Mouse (Mus musculus) lung, adult 2 months (tissue): Measurements from ENCODE around the gene Adh4. TPM values are rescaled to one million over a fixed set of nuclear protein-coding genes. Genes with fewer than 3 reads are reported as not detected.
"Not testable (repeated sequence)": the region's sequence is repeated elsewhere in the genome, so short reads cannot be mapped to it uniquely, and the experiment has no call there.

Source experiments
- DNase-seq: peaks from one replicate; pipeline ENCODE4 v3.0.0; 2022
- H3K4me1 ChIP-seq: fragments of 200-500 bp; 2 replicates; pipeline ENCODE4 v1.6.1; 2011; ENCODE audit warnings: low read length; ENCODE audit not compliant: control insufficient read depth, insufficient read depth
- H3K4me3 ChIP-seq: fragments of 200-500 bp; replicated peaks from 2 replicates; pipeline ENCODE3; 2011; ENCODE audit warnings: low read depth, mild to moderate bottlenecking, control low read depth, low read length; ENCODE audit errors: extremely low read depth
- CTCF ChIP-seq: fragments of 200-500 bp; IDR thresholded peaks from 2 replicates; pipeline ENCODE4 v1.5.1; 2011; ENCODE audit warnings: mild to moderate bottlenecking, low read length, control low read depth; ENCODE audit not compliant: insufficient read depth
- POLR2A ChIP-seq: fragments of 200-500 bp; IDR thresholded peaks from 2 replicates; pipeline ENCODE4 v1.6.1; 2011; ENCODE audit warnings: low read depth, mild to moderate bottlenecking, control low read depth, low read length, borderline replicate concordance; ENCODE audit errors: extremely low read depth
- WGBS: fragments of 180-500 bp; shearing (Covaris S2); methylation state at CpG from one replicate; pipeline ENCODE4 v1.1.7; 2018; 5-methylcytosine and 5-hydroxymethylcytosine counted together
- polyA plus RNA-seq: library from polyadenylated mRNA; depleted of rRNA; stranded (reverse); fragments of >200 nt; gene quantifications from 2 replicates; pipeline ENCODE4 v1.2.3, GENCODE M21; 2012; rRNA removed

The Adh4 gene
- polyA plus RNA-seq, 1 experiment: not detected

DNA sequence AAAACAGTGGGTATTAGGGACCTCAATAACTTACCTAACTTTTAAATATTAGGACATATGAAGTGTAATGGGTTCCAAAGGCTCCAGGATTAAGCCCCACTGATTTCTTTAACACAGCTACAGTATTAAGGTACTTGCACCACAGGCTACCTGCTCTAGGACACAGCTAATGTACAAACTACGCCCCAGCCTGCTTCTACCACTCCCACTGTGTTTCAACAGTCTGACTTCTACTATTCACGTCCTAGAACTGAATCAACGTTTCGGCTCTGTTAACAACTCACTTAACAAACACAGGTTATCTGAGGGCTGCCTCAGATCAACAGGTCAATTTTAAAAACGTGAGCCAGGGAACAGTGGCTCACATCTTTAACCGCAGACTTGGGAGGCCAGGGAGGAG is 48.5 kb downstream of the Adh4 start:
- 77% methylated on average over 6 of the region's 6 CpGs for WGBS
- no peak for DNase-seq
- no peak for TF ChIP-seq POLR2A
- no peak for TF ChIP-seq CTCF
- Histone ChIP-seq H3K4me1 (no peaks in the 10 kb centered on the region), H3K4me3 (no peak overlapping the region)

DNA sequence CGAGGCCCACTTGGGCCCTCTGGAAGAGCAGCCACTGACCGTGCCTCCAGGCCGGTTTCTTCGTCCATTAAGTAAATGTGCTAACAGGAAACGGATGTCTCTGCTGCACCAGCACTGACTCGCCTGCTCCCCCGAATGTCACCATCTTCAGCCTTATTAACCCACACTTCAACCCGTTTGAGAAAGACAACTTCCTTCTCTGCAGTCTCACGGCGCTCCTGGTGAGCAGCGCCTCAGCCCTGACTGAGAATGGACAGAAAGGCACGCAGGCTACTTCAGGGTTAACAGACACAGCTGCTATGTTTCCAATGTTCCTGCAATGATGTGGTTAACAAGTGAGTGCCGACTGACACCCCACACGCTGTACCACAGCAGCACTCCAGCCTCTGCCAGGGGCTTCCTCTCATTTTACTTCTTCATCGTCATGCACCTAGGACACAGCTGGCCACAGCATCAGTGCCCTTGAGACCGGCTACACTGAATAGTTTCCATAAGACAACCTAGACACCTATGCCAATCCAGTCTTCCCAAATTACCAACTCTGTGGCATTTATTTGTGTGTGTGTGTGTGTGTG is 49.4 kb downstream of the Adh4 start:
- WGBS: 58% methylated on average over 16 of the region's 16 CpGs
- Histone ChIP-seq H3K4me3 (no peak overlapping the region), H3K4me1 (no peaks in the 10 kb centered on the region)
- TF ChIP-seq CTCF (no peak), POLR2A (no peak)
- no peak for DNase-seq

DNA sequence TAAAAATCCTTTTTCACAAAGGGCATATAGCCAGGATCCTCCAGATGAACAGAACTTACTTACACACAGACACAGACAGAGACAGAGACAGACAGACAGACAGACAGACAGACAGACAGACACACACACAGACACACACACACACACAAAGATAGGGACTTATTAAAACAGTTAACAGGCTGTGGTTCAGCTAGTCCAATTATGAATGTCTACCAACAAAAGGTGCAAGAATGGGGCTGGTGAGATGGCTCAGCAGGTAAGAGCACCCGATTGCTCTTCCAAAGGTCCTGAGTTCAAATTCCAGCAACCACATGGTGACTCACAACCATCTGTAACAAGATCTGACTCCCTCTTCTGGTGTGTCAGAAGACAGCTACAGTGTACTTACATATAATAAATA is 51.4 kb downstream of the Adh4 start:
- not testable (repeated sequence) for H3K4me1 ChIP-seq, DNase-seq, H3K4me3 ChIP-seq
- WGBS: 94% methylated on average over 1 of the region's 1 CpGs

DNA sequence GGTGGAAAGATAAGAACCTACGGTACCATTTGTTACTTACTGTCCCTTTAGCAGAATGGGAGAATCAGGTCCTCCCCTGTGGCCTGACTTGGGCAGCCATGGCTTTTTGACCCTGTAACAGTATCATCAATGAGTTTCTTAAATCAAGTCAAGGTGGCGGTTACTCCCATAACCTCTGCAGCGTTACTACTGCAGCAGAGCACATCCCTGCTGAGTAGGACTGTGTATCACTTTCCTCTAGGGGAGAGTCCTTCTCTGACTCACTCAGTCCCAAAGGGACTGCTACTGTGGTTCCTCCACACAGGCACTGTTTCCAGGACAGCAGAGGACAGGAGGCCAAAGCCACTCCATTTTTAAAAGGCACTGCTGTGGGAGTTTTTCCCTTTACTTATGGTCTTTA is 55.8 kb downstream of the Adh4 start:
- TF ChIP-seq POLR2A: no peak
- TF ChIP-seq CTCF: no peak

DNA sequence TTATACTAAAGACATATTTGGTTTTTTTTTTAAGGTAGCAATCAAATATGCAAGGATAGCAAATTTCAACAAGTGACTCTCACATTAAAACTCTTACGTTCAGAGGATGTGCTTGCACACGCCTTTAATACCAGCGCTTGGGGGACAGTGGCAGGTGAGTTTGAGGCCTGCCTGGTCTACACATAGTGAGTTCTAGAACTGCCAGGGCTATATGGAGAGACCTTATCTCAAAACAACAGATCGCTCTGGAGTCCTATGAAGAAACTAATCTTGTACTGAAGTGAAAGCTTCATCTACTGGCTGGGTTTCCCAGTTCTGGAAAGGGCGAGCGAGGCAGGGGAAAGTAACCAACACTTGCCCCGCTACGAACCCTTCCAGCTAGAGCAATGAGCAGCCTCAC is 64.2 kb downstream of the Adh4 start:
- DNase-seq: no peak
- TF ChIP-seq CTCF (no peak), POLR2A (no peak)
- 97% methylated on average over 8 of the region's 8 CpGs for WGBS
- Histone ChIP-seq H3K4me3 (no peak overlapping the region), H3K4me1 (no peaks in the 10 kb centered on the region)

More for the DNA sequence above, 55.8 kb downstream of the Adh4 start:
- no peak for DNase-seq
- no peak overlapping the region for H3K4me3 ChIP-seq
- WGBS: 90% methylated on average over 3 of the region's 3 CpGs
- H3K4me1 ChIP-seq: no peaks in the 10 kb centered on the region

Other genes starting within 250 kb of the Adh4 start
- not detected in 2 replicates for gene 4930579F01Rik, start 221.6 kb upstream of the Adh4 start, polyA plus RNA-seq
- gene Adh7, start 197.7 kb upstream of the Adh4 start, polyA plus RNA-seq: 2.7 and 12.4 TPM in 2 replicates
- gene Adh1, start 154.5 kb upstream of the Adh4 start, polyA plus RNA-seq: 106 and 114 TPM in 2 replicates
- gene Adh6a, start 102.2 kb upstream of the Adh4 start, polyA plus RNA-seq: 0.11 TPM in 1 of 2 replicates, not detected in the other
- gene Adh6b, start 73.7 kb upstream of the Adh4 start, polyA plus RNA-seq: not detected in 2 replicates
- 20.9 and 29.3 TPM in 2 replicates for gene Adh5, start 27.6 kb downstream of the Adh4 start, polyA plus RNA-seq
- 8.9 and 15.6 TPM in 2 replicates for gene Metap1, start 74.0 kb downstream of the Adh4 start, polyA plus RNA-seq
- gene Eif4e, start 110.7 kb downstream of the Adh4 start, polyA plus RNA-seq: 5.1 and 23.2 TPM in 2 replicates